1 mouse cellular context compared by ENCODE assay signal in genomic region chr17:47654346-47654745, GRCm38 (mm10). TPM values are rescaled to one million over a fixed set of nuclear protein-coding genes. Genes with fewer than 3 reads are reported as not detected.
"Had no signal": no experiment of that assay in that cellular context is flagged by ENCODE, and none has a peak within 500 bp of the region (broad histone marks: within the 10 kb centered on the region; RNA-seq: fewer than 3 reads in every experiment).

No protein-coding gene starts in this region.

RNA-seq across cellular contexts. Expression of gene Frs3, which starts 34.5 kb away (rescaled TPM):
- polyA plus RNA-seq: inflammation-experienced regulatory T-cells, adult 6 months had no signal

RNA-seq across cellular contexts. Expression of gene Gm21981, which starts 39.9 kb away (rescaled TPM):
- polyA plus RNA-seq: inflammation-experienced regulatory T-cells, adult 6 months had no signal

RNA-seq across cellular contexts. Expression of gene Prickle4, which starts 40.2 kb away (rescaled TPM):
- polyA plus RNA-seq: inflammation-experienced regulatory T-cells, adult 6 months had no signal
